Mouse (Mus musculus) liver, embryonic 11.5 days (tissue): ENCODE measurements around the gene Nck2. TPM values are rescaled to one million over a fixed set of nuclear protein-coding genes. Genes with fewer than 3 reads are reported as not detected.

ENCODE experiments used
- ATAC-seq: fragments of 200-750 bp; cut with Nextera tagmentation; replicated peaks from 2 replicates; pipeline ENCODE4 v1.8.0; 2017; ENCODE audit warnings: moderate number of reproducible peaks, mild to moderate bottlenecking, moderate TSS enrichment, moderate library complexity; ENCODE audit not compliant: low FRiP score
- DNase-seq: peaks from one replicate; pipeline ENCODE4 v3.0.0-alpha.2; 2017; ENCODE audit warnings: low spot score
- H3K27ac ChIP-seq: fragments of 300-500 bp; sonication (generic); 2 replicates; pipeline ENCODE4 v1.5.1; 2014; ENCODE audit warnings: mild to moderate bottlenecking, low read depth, low read length, control low read depth
- H3K27me3 ChIP-seq: fragments of 300-500 bp; sonication (generic); replicated peaks from 2 replicates; pipeline ENCODE4 v1.6.1; 2014; ENCODE audit warnings: low read length, mixed read lengths; ENCODE audit not compliant: control insufficient read depth, insufficient read depth
- H3K36me3 ChIP-seq: fragments of 300-500 bp; sonication (generic); 2 replicates; pipeline ENCODE4 v1.6.1; 2014; ENCODE audit warnings: mild to moderate bottlenecking, low read length, moderate library complexity, mixed read lengths; ENCODE audit not compliant: control insufficient read depth, insufficient read depth
- H3K4me1 ChIP-seq: fragments of 300-500 bp; sonication (generic); replicated peaks from 2 replicates; pipeline ENCODE4 v1.6.1; 2014; ENCODE audit warnings: low read length, mixed read lengths; ENCODE audit not compliant: control insufficient read depth, insufficient read depth
- H3K4me2 ChIP-seq: fragments of 300-500 bp; sonication (generic); 2 replicates; pipeline ENCODE4 v1.6.1; 2014; ENCODE audit warnings: mild to moderate bottlenecking, control low read depth, moderate library complexity
- H3K4me3 ChIP-seq: fragments of 300-500 bp; sonication (generic); 2 replicates; pipeline ENCODE4 v1.5.1; 2014; ENCODE audit warnings: low read depth, low read length, control low read depth
- H3K9ac ChIP-seq: fragments of 300-500 bp; sonication (generic); 2 replicates; pipeline ENCODE4 v1.6.1; 2014; ENCODE audit warnings: low read depth, low read length, control low read depth
- H3K9me3 ChIP-seq: fragments of 300-500 bp; sonication (generic); 2 replicates; pipeline ENCODE4 v1.6.1; 2016; ENCODE audit warnings: low read length, inconsistent platforms, mixed read lengths; ENCODE audit not compliant: control insufficient read depth
- WGBS: fragments of 180-500 bp; shearing (Covaris S2); extraction: QIAGEN DNeasy Blood & Tissue Kit; methylation state at CpG from one replicate; pipeline ENCODE4 v1.1.7; 2014; 5-methylcytosine and 5-hydroxymethylcytosine counted together
- polyA plus RNA-seq: library from polyadenylated mRNA; unstranded; fragments of >200 nt; fragmentation: Nextera tagmentation; extraction: Ambion mirVana; gene quantifications from 2 replicates; pipeline ENCODE4 v1.2.1, GENCODE M21; 2014

Nck2 gene
- polyA plus RNA-seq, 1 experiment from 2014 or later: 24.5 TPM

- H3K9ac ChIP-seq: no peak overlapping the region
- no peak overlapping the region for H3K4me3 ChIP-seq
- H3K27me3 ChIP-seq: no peaks in the 10 kb centered on the region
- H3K9me3 ChIP-seq: no peaks in the 10 kb centered on the region
- no peak overlapping the region for H3K27ac ChIP-seq
- ATAC-seq (no peak), DNase-seq (no peak)
- no peak overlapping the region for H3K4me2 ChIP-seq
- H3K4me1 ChIP-seq: no peaks in the 10 kb centered on the region
- 68% methylated on average over 4 of the region's 4 CpGs for WGBS
- H3K36me3 ChIP-seq: no peaks in the 10 kb centered on the region
These were observed 21.2 kb upstream of the Nck2 start for GRCm38 (mm10) chr1:43422969-43423748.

GRCm38 (mm10) chr1:43426526-43426925 lies 17.9 kb upstream of the Nck2 start:
- DNase-seq (no peak), ATAC-seq (no peak)
- Histone ChIP-seq H3K9ac (no peak overlapping the region), H3K4me1 (no peaks in the 10 kb centered on the region), H3K9me3 (no peaks in the 10 kb centered on the region), H3K27me3 (no peaks in the 10 kb centered on the region), H3K4me3 (no peak overlapping the region), H3K36me3 (no peaks in the 10 kb centered on the region), H3K27ac (no peak overlapping the region), H3K4me2 (no peak overlapping the region)
- WGBS: 50% methylated on average over 4 of the region's 4 CpGs

GRCm38 (mm10) chr1:43426993-43427535 lies 17.3 kb upstream of the Nck2 start:
- ATAC-seq: no peak
- no peak overlapping the region for H3K27ac ChIP-seq

GRCm38 (mm10) chr1:43429924-43430876 lies 14.2 kb upstream of the Nck2 start:
- H3K36me3 ChIP-seq: no peaks in the 10 kb centered on the region
- no peak for ATAC-seq
- 85% methylated on average over 9 of the region's 9 CpGs for WGBS

More at GRCm38 (mm10) chr1:43426993-43427535, 17.3 kb upstream of the Nck2 start:
- Histone ChIP-seq H3K9ac (no peak overlapping the region), H3K36me3 (no peaks in the 10 kb centered on the region), H3K27me3 (no peaks in the 10 kb centered on the region), H3K4me3 (no peak overlapping the region), H3K4me2 (no peak overlapping the region), H3K4me1 (no peaks in the 10 kb centered on the region), H3K9me3 (no peaks in the 10 kb centered on the region)
- no peak for DNase-seq
- WGBS: 75% methylated on average over 6 of the region's 6 CpGs

GRCm38 (mm10) chr1:43433853-43434252 lies 10.5 kb upstream of the Nck2 start:
- ATAC-seq: no peak
- 60% methylated on average over 4 of the region's 4 CpGs for WGBS
- Histone ChIP-seq H3K9ac (no peak overlapping the region), H3K4me1 (peaks cover 4% of the 10 kb centered on the region; the same call in 1 of the 2 replicates), H3K36me3 (no peaks in the 10 kb centered on the region), H3K27ac (no peak overlapping the region), H3K4me2 (no peak overlapping the region), H3K4me3 (no peak overlapping the region), H3K27me3 (no peaks in the 10 kb centered on the region), H3K9me3 (no peaks in the 10 kb centered on the region)
- DNase-seq: no peak

More at GRCm38 (mm10) chr1:43429924-43430876, 14.2 kb upstream of the Nck2 start:
- Histone ChIP-seq H3K9ac (no peak overlapping the region), H3K4me1 (peaks cover 4% of the 10 kb centered on the region; the same call in 1 of the 2 replicates), H3K27me3 (no peaks in the 10 kb centered on the region), H3K4me2 (no peak overlapping the region), H3K9me3 (no peaks in the 10 kb centered on the region), H3K4me3 (no peak overlapping the region), H3K27ac (no peak overlapping the region)
- DNase-seq: no peak

- Histone ChIP-seq H3K27ac (no peak overlapping the region), H3K9ac (no peak overlapping the region), H3K4me2 (no peak overlapping the region), H3K9me3 (no peaks in the 10 kb centered on the region), H3K27me3 (no peaks in the 10 kb centered on the region), H3K36me3 (no peaks in the 10 kb centered on the region), H3K4me3 (no peak overlapping the region), H3K4me1 (peaks cover 4% of the 10 kb centered on the region; the same call in 1 of the 2 replicates)
- ATAC-seq: no peak
- no peak for DNase-seq
These were observed 7.8 kb upstream of the Nck2 start for GRCm38 (mm10) chr1:43436554-43436953.

GRCm38 (mm10) chr1:43439261-43439660 lies 5.1 kb upstream of the Nck2 start:
- H3K4me3 ChIP-seq: no peak overlapping the region
- H3K27ac ChIP-seq: no peak overlapping the region
- WGBS: 86% methylated on average over 1 of the region's 1 CpGs
- H3K4me2 ChIP-seq: no peak overlapping the region
- no peaks in the 10 kb centered on the region for H3K36me3 ChIP-seq
- no peak for ATAC-seq
- no peak for DNase-seq
- peaks cover 2% of the 10 kb centered on the region; the same call in 1 of the 2 replicates for H3K4me1 ChIP-seq
- H3K9me3 ChIP-seq: no peaks in the 10 kb centered on the region
- H3K27me3 ChIP-seq: no peaks in the 10 kb centered on the region
- H3K9ac ChIP-seq: no peak overlapping the region

GRCm38 (mm10) chr1:43442568-43442967 lies 1.8 kb upstream of the Nck2 start:
- Histone ChIP-seq H3K4me2 (no peak overlapping the region), H3K27ac (no peak overlapping the region), H3K9me3 (no peaks in the 10 kb centered on the region), H3K4me1 (peaks cover 12% of the 10 kb centered on the region), H3K36me3 (no peaks in the 10 kb centered on the region), H3K4me3 (no peak overlapping the region), H3K27me3 (no peaks in the 10 kb centered on the region), H3K9ac (no peak overlapping the region)
- DNase-seq: no peak
- 85% methylated on average over 2 of the region's 2 CpGs for WGBS
- no peak for ATAC-seq
